Mouse (Mus musculus): ENCODE results near the gene Gm20388. TPM values are rescaled to one million over a fixed set of nuclear protein-coding genes. Genes with fewer than 3 reads are reported as not detected.

Gene Gm20388
- polyA plus RNA-seq, 1 experiment: 59.3 TPM

- TF ChIP-seq CTCF (IDR thresholded peaks at IDR 0.05; ENCODE audit: borderline replicate concordance, extremely low read depth, insufficient read depth, insufficient read length) (no peak), POLR2A (IDR thresholded peaks at IDR 0.05; ENCODE audit: borderline replicate concordance, extremely low read depth, insufficient read depth, insufficient read length, poor library complexity, severe bottlenecking) (no peak)
- no peak for DNase-seq (ENCODE audit: low read depth)
Observed at GRCm38 (mm10) chr8:121074108-121074847, 1163.6 kb downstream of the Gm20388 start.

GRCm38 (mm10) chr8:121074848-121075145 lies 1164.2 kb downstream of the Gm20388 start:
- DNase-seq (ENCODE audit: low read depth): no peak
- no peak for TF ChIP-seq CTCF (IDR thresholded peaks at IDR 0.05; ENCODE audit: borderline replicate concordance, extremely low read depth, insufficient read depth, insufficient read length)
- no peak for TF ChIP-seq POLR2A (IDR thresholded peaks at IDR 0.05; ENCODE audit: borderline replicate concordance, extremely low read depth, insufficient read depth, insufficient read length, poor library complexity, severe bottlenecking)

- TF ChIP-seq POLR2A (IDR thresholded peaks at IDR 0.05; ENCODE audit: borderline replicate concordance, extremely low read depth, insufficient read depth, insufficient read length, poor library complexity, severe bottlenecking) (no peak), CTCF (IDR thresholded peaks at IDR 0.05; ENCODE audit: borderline replicate concordance, extremely low read depth, insufficient read depth, insufficient read length) (no peak)
- no peak for DNase-seq (ENCODE audit: low read depth)
Observed at GRCm38 (mm10) chr8:121075936-121076335, 1165.3 kb downstream of the Gm20388 start.

GRCm38 (mm10) chr8:121076555-121076954 lies 1165.9 kb downstream of the Gm20388 start:
- DNase-seq (ENCODE audit: low read depth): no peak

GRCm38 (mm10) chr8:121078721-121079120 lies 1168.1 kb downstream of the Gm20388 start:
- no peak for DNase-seq (ENCODE audit: low read depth)

More at GRCm38 (mm10) chr8:121076555-121076954, 1165.9 kb downstream of the Gm20388 start:
- TF ChIP-seq CTCF (IDR thresholded peaks at IDR 0.05; ENCODE audit: borderline replicate concordance, extremely low read depth, insufficient read depth, insufficient read length) (no peak), POLR2A (IDR thresholded peaks at IDR 0.05; ENCODE audit: borderline replicate concordance, extremely low read depth, insufficient read depth, insufficient read length, poor library complexity, severe bottlenecking) (no peak)

GRCm38 (mm10) chr8:121079201-121079600 lies 1168.6 kb downstream of the Gm20388 start:
- DNase-seq (ENCODE audit: low read depth): no peak
- no peak for TF ChIP-seq POLR2A (IDR thresholded peaks at IDR 0.05; ENCODE audit: borderline replicate concordance, extremely low read depth, insufficient read depth, insufficient read length, poor library complexity, severe bottlenecking)
- no peak for TF ChIP-seq CTCF (IDR thresholded peaks at IDR 0.05; ENCODE audit: borderline replicate concordance, extremely low read depth, insufficient read depth, insufficient read length)

More at GRCm38 (mm10) chr8:121078721-121079120, 1168.1 kb downstream of the Gm20388 start:
- TF ChIP-seq POLR2A (IDR thresholded peaks at IDR 0.05; ENCODE audit: borderline replicate concordance, extremely low read depth, insufficient read depth, insufficient read length, poor library complexity, severe bottlenecking) (no peak), CTCF (IDR thresholded peaks at IDR 0.05; ENCODE audit: borderline replicate concordance, extremely low read depth, insufficient read depth, insufficient read length) (no peak)

- TF ChIP-seq POLR2A (IDR thresholded peaks at IDR 0.05; ENCODE audit: borderline replicate concordance, extremely low read depth, insufficient read depth, insufficient read length, poor library complexity, severe bottlenecking): no peak
- no peak for TF ChIP-seq CTCF (IDR thresholded peaks at IDR 0.05; ENCODE audit: borderline replicate concordance, extremely low read depth, insufficient read depth, insufficient read length)
- DNase-seq (ENCODE audit: low read depth): no peak
Observed at GRCm38 (mm10) chr8:121079944-121080343, 1169.3 kb downstream of the Gm20388 start.

GRCm38 (mm10) chr8:121080361-121081090 lies 1169.9 kb downstream of the Gm20388 start:
- no peak for DNase-seq (ENCODE audit: low read depth)
- TF ChIP-seq CTCF (IDR thresholded peaks at IDR 0.05; ENCODE audit: borderline replicate concordance, extremely low read depth, insufficient read depth, insufficient read length): no peak

- DNase-seq (ENCODE audit: low read depth): no peak
- TF ChIP-seq POLR2A (IDR thresholded peaks at IDR 0.05; ENCODE audit: borderline replicate concordance, extremely low read depth, insufficient read depth, insufficient read length, poor library complexity, severe bottlenecking) (no peak), CTCF (IDR thresholded peaks at IDR 0.05; ENCODE audit: borderline replicate concordance, extremely low read depth, insufficient read depth, insufficient read length) (no peak)
Observed at GRCm38 (mm10) chr8:121081398-121081797, 1170.8 kb downstream of the Gm20388 start.

- DNase-seq (ENCODE audit: low read depth): no peak
- TF ChIP-seq CTCF (IDR thresholded peaks at IDR 0.05; ENCODE audit: borderline replicate concordance, extremely low read depth, insufficient read depth, insufficient read length) (no peak), POLR2A (IDR thresholded peaks at IDR 0.05; ENCODE audit: borderline replicate concordance, extremely low read depth, insufficient read depth, insufficient read length, poor library complexity, severe bottlenecking) (no peak)
Observed at GRCm38 (mm10) chr8:121082218-121083092, 1171.8 kb downstream of the Gm20388 start.

Measured in brain, embryonic 14.5 days (tissue).